ENCODE assay signal across 12 mouse cellular contexts in genomic region chr15:93510690-93511336, GRCm38 (mm10).
A peak's percentile ranks its signal among the peaks of the same experiment; 100 is the strongest.
DNase-seq lines count a peak whose midpoint lies in the region; ATAC-seq and TF ChIP-seq lines count a peak whose summit lies in the region.
"Had no signal": no experiment of that assay in that cellular context is flagged by ENCODE, and none has a peak within 500 bp of the region (broad histone marks: within the 10 kb centered on the region; RNA-seq: fewer than 3 reads in every experiment).

No protein-coding gene starts in this region.

- H3K4me2 ChIP-seq in forebrain, embryonic 11.5 days (ENCODE audit: low read depth, low read length, severe bottlenecking): no peak overlapping the region
- H3K4me2 ChIP-seq in embryonic facial prominence, embryonic 12.5 days (replicated peaks): no peak overlapping the region
- H3K4me2 ChIP-seq in hindbrain, postnatal 0 days (ENCODE audit: low read depth, low read length): no peak overlapping the region
- H3K4me2 ChIP-seq in neural tube, embryonic 11.5 days (ENCODE audit: low read depth): no peak overlapping the region
- H3K4me2 ChIP-seq: heart, embryonic 13.5 days; lung, embryonic 14.5 days had no signal

- no peak overlapping the region for H3K27ac ChIP-seq in forebrain, embryonic 11.5 days (ENCODE audit: low read depth, low read length)
- H3K27ac ChIP-seq in forebrain, embryonic 10.5 days: no peak overlapping the region
- 0 out of 2 replicates have a peak overlapping the region, but pooled peaks have one; percentile 11 for H3K27ac ChIP-seq in embryonic facial prominence, embryonic 12.5 days
- H3K27ac ChIP-seq in hindbrain, postnatal 0 days: no peak overlapping the region
- H3K27ac ChIP-seq in neural tube, embryonic 11.5 days (ENCODE audit: low read depth, low read length): no peak overlapping the region
- H3K27ac ChIP-seq in thymus, adult 2 months (ENCODE audit: control insufficient read depth, insufficient read depth, low read length): no peak overlapping the region

- TF ChIP-seq POLR2A in thymus, adult 2 months (IDR thresholded peaks at IDR 0.05; ENCODE audit: control insufficient read depth, extremely low read depth, insufficient read depth, low read length, poor library complexity): no peak

- 22% methylated on average over 12 of the region's 12 CpGs for WGBS in forebrain, embryonic 11.5 days
- 28% methylated on average over 12 of the region's 12 CpGs for WGBS in forebrain, embryonic 10.5 days
- 31% methylated on average over 12 of the region's 12 CpGs for WGBS in embryonic facial prominence, embryonic 12.5 days
- WGBS in hindbrain, postnatal 0 days: 36% methylated on average over 12 of the region's 12 CpGs
- 7% methylated on average over 12 of the region's 12 CpGs for WGBS in neural tube, embryonic 11.5 days
- WGBS in thymus, adult 2 months: 93% methylated on average over 12 of the region's 12 CpGs

- TF ChIP-seq CTCF in hindbrain, postnatal 0 days (IDR thresholded peaks at IDR 0.05; ENCODE audit: low read depth): no peak
- no peak for TF ChIP-seq CTCF in thymus, adult 2 months (IDR thresholded peaks at IDR 0.05; ENCODE audit: borderline replicate concordance, control insufficient read depth, extremely low read depth, insufficient read depth, low read length, poor library complexity)

- peak; percentile 69; the same call in 1 of the 2 replicates for ATAC-seq in forebrain, embryonic 11.5 days (replicated peaks; ENCODE audit: low FRiP score)
- ATAC-seq in embryonic facial prominence, embryonic 12.5 days (ENCODE audit: insufficient number of reproducible peaks, insufficient read depth, low FRiP score, low TSS enrichment): no peak
- 0 out of 2 replicates have a peak, but pooled peaks have one; percentile 47 for ATAC-seq in hindbrain, postnatal 0 days
- ATAC-seq in neural tube, embryonic 11.5 days (ENCODE audit: insufficient read depth, low FRiP score, low TSS enrichment): no peak
- no peak for ATAC-seq in activated CD4-positive, CD25-positive, alpha-beta regulatory T cell, adult 4 months

- no peak overlapping the region for H3K9ac ChIP-seq in forebrain, embryonic 11.5 days (ENCODE audit: low read length)
- no peak overlapping the region for H3K9ac ChIP-seq in embryonic facial prominence, embryonic 12.5 days
- H3K9ac ChIP-seq in hindbrain, postnatal 0 days (replicated peaks; ENCODE audit: low read length): no peak overlapping the region
- no peak overlapping the region for H3K9ac ChIP-seq in neural tube, embryonic 11.5 days (ENCODE audit: low read length)
- H3K9ac ChIP-seq: heart, embryonic 13.5 days; lung, embryonic 14.5 days had no signal

- peaks cover 5% of the 10 kb centered on the region; the same call in 1 of the 2 replicates for H3K4me1 ChIP-seq in forebrain, embryonic 11.5 days (replicated peaks; ENCODE audit: control insufficient read depth, insufficient read depth, low read length)
- peaks cover 51% of the 10 kb centered on the region for H3K4me1 ChIP-seq in forebrain, embryonic 10.5 days
- peaks cover 31% of the 10 kb centered on the region for H3K4me1 ChIP-seq in embryonic facial prominence, embryonic 12.5 days
- H3K4me1 ChIP-seq in hindbrain, postnatal 0 days (ENCODE audit: insufficient read depth, low read length): no peaks in the 10 kb centered on the region; the same call in 1 of the 2 replicates
- peaks cover 7% of the 10 kb centered on the region for H3K4me1 ChIP-seq in neural tube, embryonic 11.5 days (ENCODE audit: control insufficient read depth, insufficient read depth, low read length)
- peaks cover 4% of the 10 kb centered on the region for H3K4me1 ChIP-seq in thymus, adult 2 months (replicated peaks; ENCODE audit: control insufficient read depth, insufficient read depth, low read length)

- no peak overlapping the region for H3K4me3 ChIP-seq in forebrain, embryonic 11.5 days (ENCODE audit: low read depth, low read length)
- H3K4me3 ChIP-seq in forebrain, embryonic 10.5 days: no peak overlapping the region
- H3K4me3 ChIP-seq in embryonic facial prominence, embryonic 12.5 days: no peak overlapping the region
- H3K4me3 ChIP-seq in hindbrain, postnatal 0 days (ENCODE audit: low read length): no peak overlapping the region
- H3K4me3 ChIP-seq in neural tube, embryonic 11.5 days (ENCODE audit: low read depth, low read length): no peak overlapping the region
- no peak overlapping the region for H3K4me3 ChIP-seq in thymus, adult 2 months (ENCODE audit: control insufficient read depth, insufficient read depth, low read length)
- H3K4me3 ChIP-seq: heart, embryonic 13.5 days; myocyte had no signal

- H3K27me3 ChIP-seq in forebrain, embryonic 11.5 days (ENCODE audit: control insufficient read depth, insufficient read depth, low read length): peaks cover 5% of the 10 kb centered on the region; the same call in 1 of the 2 replicates
- H3K27me3 ChIP-seq in forebrain, embryonic 10.5 days (ENCODE audit: poor library complexity, severe bottlenecking): peaks cover 44% of the 10 kb centered on the region
- no peaks in the 10 kb centered on the region for H3K27me3 ChIP-seq in embryonic facial prominence, embryonic 12.5 days
- H3K27me3 ChIP-seq in hindbrain, postnatal 0 days (ENCODE audit: insufficient read depth, low read length): no peaks in the 10 kb centered on the region
- H3K27me3 ChIP-seq in neural tube, embryonic 11.5 days (ENCODE audit: control insufficient read depth, insufficient read depth, low read length): no peaks in the 10 kb centered on the region
- H3K27me3 ChIP-seq in thymus, adult 2 months (ENCODE audit: control insufficient read depth, insufficient read depth, low read length): no peaks in the 10 kb centered on the region
- H3K27me3 ChIP-seq: heart, embryonic 13.5 days had no signal

- no peak for DNase-seq in forebrain, embryonic 11.5 days (ENCODE audit: low spot score)
- no peak for DNase-seq in forebrain, embryonic 10.5 days (ENCODE audit: extremely low spot score, low spot score)
- DNase-seq in hindbrain, postnatal 0 days (ENCODE audit: low spot score): peak; percentile 28
- DNase-seq in neural tube, embryonic 11.5 days (ENCODE audit: low spot score): peak; percentile 50
- DNase-seq in urinary bladder, adult 18-20 months (ENCODE audit: low spot score in 2 of 2): no peak
- no peak for DNase-seq in thymus, adult 2 months
- DNase-seq: kidney, adult 11 months; lung, embryonic 14.5 days had no signal

- no peaks in the 10 kb centered on the region; the same call in 1 of the 2 replicates for H3K9me3 ChIP-seq in forebrain, embryonic 11.5 days (ENCODE audit: control insufficient read depth, low read length)
- H3K9me3 ChIP-seq in forebrain, embryonic 10.5 days: no peaks in the 10 kb centered on the region; the same call in 1 of the 2 replicates
- H3K9me3 ChIP-seq in embryonic facial prominence, embryonic 12.5 days: no peaks in the 10 kb centered on the region
- H3K9me3 ChIP-seq in hindbrain, postnatal 0 days (ENCODE audit: low read length): no peaks in the 10 kb centered on the region
- H3K9me3 ChIP-seq in neural tube, embryonic 11.5 days (ENCODE audit: control insufficient read depth, low read length): no peaks in the 10 kb centered on the region

- no peaks in the 10 kb centered on the region for H3K36me3 ChIP-seq in forebrain, embryonic 11.5 days (ENCODE audit: control insufficient read depth, insufficient read depth, low read length)
- H3K36me3 ChIP-seq in forebrain, embryonic 10.5 days (replicated peaks): peaks cover 31% of the 10 kb centered on the region
- peaks cover 39% of the 10 kb centered on the region for H3K36me3 ChIP-seq in embryonic facial prominence, embryonic 12.5 days
- peaks cover 12% of the 10 kb centered on the region for H3K36me3 ChIP-seq in hindbrain, postnatal 0 days (ENCODE audit: insufficient read depth, low read length)
- peaks cover 5% of the 10 kb centered on the region; the same call in 1 of the 2 replicates for H3K36me3 ChIP-seq in neural tube, embryonic 11.5 days (ENCODE audit: control insufficient read depth, insufficient read depth, low read length)
- peaks cover 10% of the 10 kb centered on the region for H3K36me3 ChIP-seq in thymus, adult 2 months (ENCODE audit: control insufficient read depth, insufficient read depth, low read length)

Comparison
In these comparisons a context has a peak if more than half of its experiments do, and no peak if none do; other contexts are left out.
1. ATAC-seq: peak in forebrain, embryonic 11.5 days (single experiment) and hindbrain, postnatal 0 days (single experiment); none in embryonic facial prominence, embryonic 12.5 days (single experiment), neural tube, embryonic 11.5 days (single experiment) and activated CD4-positive, CD25-positive, alpha-beta regulatory T cell, adult 4 months (single experiment).
2. DNase-seq: peak in hindbrain, postnatal 0 days (single experiment) and neural tube, embryonic 11.5 days (single experiment); none in forebrain, embryonic 11.5 days (single experiment), forebrain, embryonic 10.5 days (single experiment), urinary bladder, adult 18-20 months (0 of 2) and thymus, adult 2 months (single experiment).